14 mouse cellular contexts compared by ENCODE assay signal in the genomic region with DNA sequence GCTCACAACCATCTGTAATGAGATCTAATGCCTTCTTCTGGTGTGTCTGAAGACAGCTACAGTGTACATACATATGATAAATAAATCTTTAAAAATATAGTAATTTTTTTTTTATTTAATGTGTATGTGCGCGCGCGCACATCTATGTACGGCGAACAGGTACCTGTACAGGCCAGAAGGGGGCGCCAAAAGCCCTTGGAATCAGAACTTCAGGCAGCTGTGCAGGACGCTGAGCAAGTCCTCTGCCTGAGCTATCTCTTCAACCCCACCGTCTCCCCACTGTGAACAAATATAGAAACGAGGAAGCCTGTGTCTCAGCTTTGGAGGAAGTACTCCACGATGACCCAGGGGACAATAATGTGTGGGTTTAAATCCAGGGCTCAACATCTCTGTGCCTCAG. TPM values are rescaled to one million over a fixed set of nuclear protein-coding genes. Genes with fewer than 3 reads are reported as not detected.
DNase-seq lines count a peak whose midpoint lies in the region; ATAC-seq and TF ChIP-seq lines count a peak whose summit lies in the region.
"Had no signal": no experiment of that assay in that cellular context is flagged by ENCODE, and none has a peak within 500 bp of the region (broad histone marks: within the 10 kb centered on the region; RNA-seq: fewer than 3 reads in every experiment).

No protein-coding gene starts in this region.

- 88% methylated on average over 11 of the region's 11 CpGs for WGBS in kidney, adult 2 months
- 92% methylated on average over 11 of the region's 11 CpGs for WGBS in forebrain, embryonic 11.5 days

- H3K4me1 ChIP-seq in kidney, adult 2 months (ENCODE audit: control insufficient read depth, insufficient read depth, low read length): no peaks in the 10 kb centered on the region; the same call in 1 of the 2 replicates
- H3K4me1 ChIP-seq in forebrain, embryonic 11.5 days (replicated peaks; ENCODE audit: control insufficient read depth, insufficient read depth, low read length): peaks cover 2% of the 10 kb centered on the region; the same call in 1 of the 2 replicates
- H3K4me1 ChIP-seq: forebrain, embryonic 13.5 days had no signal

- TF ChIP-seq POLR2A in kidney, adult 2 months (IDR thresholded peaks at IDR 0.05; ENCODE audit: low read depth, low read length): no peak

- no peaks in the 10 kb centered on the region for H3K36me3 ChIP-seq in kidney, adult 2 months (ENCODE audit: control insufficient read depth, insufficient read depth, low read length)
- H3K36me3 ChIP-seq in forebrain, embryonic 11.5 days (ENCODE audit: control insufficient read depth, insufficient read depth, low read length): peaks cover 3% of the 10 kb centered on the region; the same call in 1 of the 2 replicates

- peak; percentile 29 for DNase-seq in kidney, adult 2 months
- DNase-seq in kidney, postnatal 14 days: no peak
- DNase-seq in right cerebral cortex, postnatal 4 days: peak; percentile 30
- no peak for DNase-seq in right cerebral cortex, postnatal 36 days (ENCODE audit: low spot score in 2 of 2)
- peak; percentile 40 for DNase-seq in adrenal gland, postnatal 25 days
- DNase-seq in cerebellum, adult 9-10 months: no peak
- no peak for DNase-seq in forebrain, embryonic 11.5 days (ENCODE audit: low spot score)
- DNase-seq: heart, adult 18-20 months; liver, embryonic 13.5 days; thymus, adult 2 months had no signal

- no peak overlapping the region for H3K9ac ChIP-seq in forebrain, embryonic 11.5 days (ENCODE audit: low read length)
- H3K9ac ChIP-seq: forebrain, embryonic 13.5 days; hindbrain, embryonic 13.5 days; liver, embryonic 13.5 days; midbrain, embryonic 12.5 days had no signal

- no peak overlapping the region for H3K4me3 ChIP-seq in kidney, adult 2 months (ENCODE audit: insufficient read depth, low read depth, low read length)
- H3K4me3 ChIP-seq in forebrain, embryonic 11.5 days (ENCODE audit: low read depth, low read length): no peak overlapping the region
- H3K4me3 ChIP-seq: forebrain, embryonic 13.5 days; hindbrain, embryonic 13.5 days; liver, embryonic 13.5 days; midbrain, embryonic 12.5 days had no signal

- no peaks in the 10 kb centered on the region for H3K9me3 ChIP-seq in forebrain, embryonic 11.5 days (ENCODE audit: control insufficient read depth, low read length)
- H3K9me3 ChIP-seq: forebrain, embryonic 13.5 days; hindbrain, embryonic 13.5 days; liver, embryonic 13.5 days; midbrain, embryonic 12.5 days had no signal

- 0 out of 2 replicates have a peak, but pooled peaks have one; percentile 13 for TF ChIP-seq CTCF in kidney, adult 2 months (conservative IDR thresholded peaks at IDR 0.05; ENCODE audit: insufficient read depth, insufficient read length, low read depth, low read length)

- no peak overlapping the region for H3K4me2 ChIP-seq in forebrain, embryonic 11.5 days (ENCODE audit: low read depth, low read length, severe bottlenecking)
- H3K4me2 ChIP-seq: forebrain, embryonic 13.5 days; hindbrain, embryonic 13.5 days; liver, embryonic 13.5 days; midbrain, embryonic 12.5 days had no signal

- H3K27me3 ChIP-seq in kidney, adult 2 months (replicated peaks; ENCODE audit: control insufficient read depth, insufficient read depth, low read length): no peaks in the 10 kb centered on the region
- no peaks in the 10 kb centered on the region for H3K27me3 ChIP-seq in forebrain, embryonic 11.5 days (ENCODE audit: control insufficient read depth, insufficient read depth, low read length)
- H3K27me3 ChIP-seq: forebrain, embryonic 13.5 days; hindbrain, embryonic 13.5 days; liver, embryonic 13.5 days; midbrain, embryonic 12.5 days had no signal

- 0 out of 2 replicates have a peak, but pooled peaks have one; percentile 9 for ATAC-seq in megakaryocyte progenitor cell, adult 5-6 weeks (replicated peaks; ENCODE audit: poor library complexity)
- ATAC-seq in forebrain, embryonic 11.5 days (replicated peaks; ENCODE audit: low FRiP score): no peak
- ATAC-seq: forebrain, embryonic 13.5 days had no signal

- no peak overlapping the region for H3K27ac ChIP-seq in kidney, adult 2 months (ENCODE audit: insufficient read depth, low read depth, low read length)
- H3K27ac ChIP-seq in forebrain, embryonic 11.5 days (ENCODE audit: low read depth, low read length): no peak overlapping the region
- H3K27ac ChIP-seq: forebrain, embryonic 13.5 days; hindbrain, embryonic 13.5 days; midbrain, embryonic 12.5 days had no signal

RNA-seq across cellular contexts. Expression of gene Nectin2, which starts 10.0 kb away (rescaled TPM):
- polyA plus RNA-seq in kidney, adult 2 months (2012; rRNA removed): 44.5 and 47.7 TPM in 2 replicates
- total RNA-seq in adrenal gland, postnatal 25 days (2021): 62.3 and 66.9 TPM in 2 replicates
- 0.95 and 2.2 TPM in 2 replicates for total RNA-seq in megakaryocyte progenitor cell, adult 5-6 weeks (2015)
- 0.78 and 1.0 TPM in 2 replicates for total RNA-seq in megakaryocyte progenitor cell, adult 5-6 weeks (2017)
- 56.0 and 59.2 TPM in 2 replicates for polyA plus RNA-seq in forebrain, embryonic 11.5 days (2014; fragmentation: Nextera tagmentation; extraction: Ambion mirVana)

RNA-seq across cellular contexts. Expression of gene Tomm40, which starts 25.0 kb away (rescaled TPM):
- polyA plus RNA-seq in kidney, adult 2 months (2012; rRNA removed): 83.9 and 86.3 TPM in 2 replicates
- 96.1 and 115 TPM in 2 replicates for total RNA-seq in adrenal gland, postnatal 25 days (2021)
- 61.5 and 62.2 TPM in 2 replicates for total RNA-seq in megakaryocyte progenitor cell, adult 5-6 weeks (2015)
- 42.5 and 50.8 TPM in 2 replicates for total RNA-seq in megakaryocyte progenitor cell, adult 5-6 weeks (2017)
- 160 and 171 TPM in 2 replicates for polyA plus RNA-seq in forebrain, embryonic 11.5 days (2014; fragmentation: Nextera tagmentation; extraction: Ambion mirVana)

RNA-seq across cellular contexts. Expression of gene Bcam, which starts 30.5 kb away (rescaled TPM):
- 237 and 272 TPM in 2 replicates for polyA plus RNA-seq in kidney, adult 2 months (2012; rRNA removed)
- total RNA-seq in adrenal gland, postnatal 25 days (2021): 37.2 TPM in 2 replicates
- total RNA-seq in megakaryocyte progenitor cell, adult 5-6 weeks (2015): not detected in 2 replicates
- not detected in 2 replicates for total RNA-seq in megakaryocyte progenitor cell, adult 5-6 weeks (2017)
- polyA plus RNA-seq in forebrain, embryonic 11.5 days (2014; fragmentation: Nextera tagmentation; extraction: Ambion mirVana): 17.6 and 21.5 TPM in 2 replicates

RNA-seq across cellular contexts. Expression of gene Apoe, which starts 41.3 kb away (rescaled TPM):
- 922 and 939 TPM in 2 replicates for polyA plus RNA-seq in kidney, adult 2 months (2012; rRNA removed)
- total RNA-seq in adrenal gland, postnatal 25 days (2021): 714 and 971 TPM in 2 replicates
- total RNA-seq in megakaryocyte progenitor cell, adult 5-6 weeks (2015): 18.7 and 27.5 TPM in 2 replicates
- 110 and 130 TPM in 2 replicates for total RNA-seq in megakaryocyte progenitor cell, adult 5-6 weeks (2017)
- polyA plus RNA-seq in forebrain, embryonic 11.5 days (2014; fragmentation: Nextera tagmentation; extraction: Ambion mirVana): 125 and 152 TPM in 2 replicates

RNA-seq across cellular contexts. Expression of gene Apoc1, which starts 47.8 kb away (rescaled TPM):
- polyA plus RNA-seq in kidney, adult 2 months (2012; rRNA removed): 12.2 and 16.5 TPM in 2 replicates
- total RNA-seq in adrenal gland, postnatal 25 days (2021): 1,269 and 1,513 TPM in 2 replicates
- 0.79 and 2.0 TPM in 2 replicates for total RNA-seq in megakaryocyte progenitor cell, adult 5-6 weeks (2015)
- total RNA-seq in megakaryocyte progenitor cell, adult 5-6 weeks (2017): 1.1 and 6.4 TPM in 2 replicates
- polyA plus RNA-seq in forebrain, embryonic 11.5 days (2014; fragmentation: Nextera tagmentation; extraction: Ambion mirVana): 1.00 and 2.0 TPM in 2 replicates

Comparison
In these comparisons a context has a peak if more than half of its experiments do, and no peak if none do; other contexts are left out.
1. DNase-seq: peak in kidney, adult 2 months (single experiment), right cerebral cortex, postnatal 4 days (single experiment) and adrenal gland, postnatal 25 days (single experiment); none in kidney, postnatal 14 days (single experiment), right cerebral cortex, postnatal 36 days (0 of 2), cerebellum, adult 9-10 months (single experiment) and forebrain, embryonic 11.5 days (single experiment).
2. RNA of gene Nectin2, which starts 10.0 kb away (total RNA-seq): 62.3 to 66.9 TPM in adrenal gland, postnatal 25 days; 0.78 to 2.2 TPM in megakaryocyte progenitor cell, adult 5-6 weeks; every median in the first group is over 10 times any median in the second.
3. RNA of gene Bcam, which starts 30.5 kb away (total RNA-seq): 37.2 TPM in adrenal gland, postnatal 25 days; not detected in megakaryocyte progenitor cell, adult 5-6 weeks; every median in the first group is over 10 times any median in the second.